Mouse (Mus musculus) hindbrain, embryonic 15.5 days (tissue): ENCODE results near the gene Mrpl54. TPM values are rescaled to one million over a fixed set of nuclear protein-coding genes. Genes with fewer than 3 reads are reported as not detected.

Experiments used
- microRNA-seq: library from miRNA; unstranded; fragments of <30 nt; microRNA quantifications from one replicate; pipeline ENCODE4, GENCODE M21; 2016
- polyA plus RNA-seq: library from polyadenylated mRNA; unstranded; fragments of >200 nt; fragmentation: Nextera tagmentation; extraction: Ambion mirVana; gene quantifications from 2 replicates; pipeline ENCODE4 v1.2.1, GENCODE M21; 2015

Gene Mrpl54
- polyA plus RNA-seq, 1 experiment from 2014 or later, result 121 TPM

Small RNA genes lying within 50 kb of the gene (microRNA-seq; reads per million reads assigned to microRNA genes)
- gene Mir3057, result 21.1 reads per million, percentile 34 among the genes with 10 or more reads in this experiment

Other genes with a start within 250 kb of the Mrpl54 start
- gene Diras1, start 241.3 kb downstream of the Mrpl54 start, polyA plus RNA-seq, result 71.6 and 81.6 TPM in 2 replicates
- gene Slc39a3, start 229.5 kb downstream of the Mrpl54 start, polyA plus RNA-seq, result 46.3 and 53.0 TPM in 2 replicates
- 310 and 331 TPM in 2 replicates for gene Sgta, start 206.8 kb downstream of the Mrpl54 start, polyA plus RNA-seq
- 51.2 and 51.3 TPM in 2 replicates for gene Thop1, start 196.9 kb downstream of the Mrpl54 start, polyA plus RNA-seq
- gene Creb3l3, start 168.1 kb downstream of the Mrpl54 start, polyA plus RNA-seq, result 0.30 and 0.39 TPM in 2 replicates
- gene Map2k2, start 161.0 kb downstream of the Mrpl54 start, polyA plus RNA-seq, result 248 and 259 TPM in 2 replicates
- gene Zbtb7a, start 131.7 kb downstream of the Mrpl54 start, polyA plus RNA-seq, result 15.3 and 16.2 TPM in 2 replicates
- gene Pias4, start 99.0 kb downstream of the Mrpl54 start, polyA plus RNA-seq, result 52.2 and 61.2 TPM in 2 replicates
- gene Eef2, start 90.3 kb downstream of the Mrpl54 start, polyA plus RNA-seq, result 532 and 536 TPM in 2 replicates
- gene Dapk3, start 83.9 kb downstream of the Mrpl54 start, polyA plus RNA-seq, result 69.7 and 70.1 TPM in 2 replicates
- 0.13 and 0.31 TPM in 2 replicates for gene 4930442H23Rik, start 83.1 kb downstream of the Mrpl54 start, polyA plus RNA-seq
- gene Nmrk2, start 64.9 kb downstream of the Mrpl54 start, polyA plus RNA-seq, result 0.10 TPM in 1 of 2 replicates, not detected in the other
- 80.6 and 85.5 TPM in 2 replicates for gene Atcay, start 36.1 kb downstream of the Mrpl54 start, polyA plus RNA-seq
- 30.3 and 34.0 TPM in 2 replicates for gene Zfr2, start 33.8 kb downstream of the Mrpl54 start, polyA plus RNA-seq
- gene Matk, start 14.0 kb downstream of the Mrpl54 start, polyA plus RNA-seq, result 43.8 and 49.7 TPM in 2 replicates
- gene Apba3, start within 50 bp of the Mrpl54 start, polyA plus RNA-seq, result 38.3 and 38.6 TPM in 2 replicates
- gene Tjp3, start 24.6 kb upstream of the Mrpl54 start, polyA plus RNA-seq, result 5.9 and 6.2 TPM in 2 replicates
- gene Pip5k1c, start 26.0 kb upstream of the Mrpl54 start, polyA plus RNA-seq, result 130 and 151 TPM in 2 replicates
- gene Cactin, start 54.2 kb upstream of the Mrpl54 start, polyA plus RNA-seq, result 33.8 and 35.1 TPM in 2 replicates
- 4.7 and 5.2 TPM in 2 replicates for gene Tbxa2r, start 61.8 kb upstream of the Mrpl54 start, polyA plus RNA-seq
- gene Gipc3, start 76.3 kb upstream of the Mrpl54 start, polyA plus RNA-seq, result not detected in 2 replicates
- gene Hmg20b, start 83.5 kb upstream of the Mrpl54 start, polyA plus RNA-seq, result 39.0 and 39.9 TPM in 2 replicates
- gene Mfsd12, start 90.6 kb upstream of the Mrpl54 start, polyA plus RNA-seq, result 21.0 and 21.1 TPM in 2 replicates
- gene 4930404N11Rik, start 98.9 kb upstream of the Mrpl54 start, polyA plus RNA-seq, result 1.1 TPM in 2 replicates
- 147 and 152 TPM in 2 replicates for gene Fzr1, start 111.6 kb upstream of the Mrpl54 start, polyA plus RNA-seq
- gene Dohh, start 117.5 kb upstream of the Mrpl54 start, polyA plus RNA-seq, result 92.2 and 94.0 TPM in 2 replicates
- 6.2 and 6.6 TPM in 2 replicates for gene Gm48551, start 117.5 kb upstream of the Mrpl54 start, polyA plus RNA-seq
- gene Gm48552, start 122.1 kb upstream of the Mrpl54 start, polyA plus RNA-seq, result 2.1 and 2.7 TPM in 2 replicates
- 1.4 and 1.8 TPM in 2 replicates for gene Smim24, start 126.1 kb upstream of the Mrpl54 start, polyA plus RNA-seq
- gene Nfic, start 188.7 kb upstream of the Mrpl54 start, polyA plus RNA-seq, result 26.6 and 28.0 TPM in 2 replicates
- 70.0 and 77.6 TPM in 2 replicates for gene Celf5, start 215.8 kb upstream of the Mrpl54 start, polyA plus RNA-seq
- 66.5 and 72.7 TPM in 2 replicates for gene Ncln, start 229.5 kb upstream of the Mrpl54 start, polyA plus RNA-seq
- 0.83 and 0.86 TPM in 2 replicates for gene S1pr4, start 233.2 kb upstream of the Mrpl54 start, polyA plus RNA-seq